Mouse (Mus musculus): ENCODE measurements around the gene Ifnar1. TPM values are rescaled to one million over a fixed set of nuclear protein-coding genes. Genes with fewer than 3 reads are reported as not detected.

Gene Ifnar1
- total RNA-seq, 2 experiments from 2014 or later, result 33.3 to 36.3 TPM

DNA sequence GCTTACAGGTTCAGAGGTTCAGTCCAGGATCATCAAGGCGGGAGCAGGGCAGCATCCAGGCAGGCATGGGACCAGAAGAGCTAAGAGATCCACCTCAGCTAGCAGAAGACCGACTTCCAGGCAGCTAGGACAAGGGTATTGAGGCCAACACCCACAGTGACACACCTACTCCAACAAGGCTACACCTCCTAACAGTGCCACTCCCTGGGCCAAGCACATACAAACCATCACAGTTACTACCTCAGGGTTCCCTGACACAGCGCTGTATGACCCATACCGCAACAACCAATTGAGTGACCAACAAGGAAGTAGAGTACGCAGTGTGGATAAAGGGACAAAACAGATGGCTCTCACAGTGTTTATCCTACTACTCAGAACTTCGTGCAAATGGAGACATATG lies 51.3 kb downstream of the Ifnar1 start:
- ATAC-seq (replicated peaks; ENCODE audit: poor library complexity), result no peak

- ATAC-seq (replicated peaks; ENCODE audit: poor library complexity), result peak; percentile 63
These were observed 52.0 kb downstream of the Ifnar1 start for GRCm38 (mm10) chr16:91537065-91537464.

- ATAC-seq (replicated peaks; ENCODE audit: poor library complexity), result peak; percentile 32
These were observed 53.0 kb downstream of the Ifnar1 start for GRCm38 (mm10) chr16:91538051-91538450.

DNA sequence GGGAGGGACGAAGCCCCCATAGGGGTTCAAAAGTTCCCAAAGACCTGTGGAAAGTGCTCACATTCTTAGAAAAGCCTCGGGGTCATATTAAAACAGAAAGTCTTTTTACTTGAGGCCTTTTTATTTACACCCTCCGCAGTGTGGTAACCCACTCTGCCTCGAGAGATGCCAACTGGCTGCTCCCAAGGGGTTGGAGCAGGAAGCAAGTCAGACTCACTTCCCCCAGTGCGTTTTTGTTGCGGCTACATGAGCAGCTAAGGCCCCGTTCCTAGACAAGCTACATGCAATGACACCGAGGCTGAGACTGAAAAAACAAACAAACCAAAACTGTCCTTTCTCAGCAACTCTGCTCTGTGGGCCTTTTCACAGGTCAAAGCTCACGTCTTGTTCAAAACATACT lies 53.5 kb downstream of the Ifnar1 start:
- ATAC-seq (replicated peaks; ENCODE audit: poor library complexity), result 0 out of 2 replicates have a peak, but pooled peaks have one; percentile 28

DNA sequence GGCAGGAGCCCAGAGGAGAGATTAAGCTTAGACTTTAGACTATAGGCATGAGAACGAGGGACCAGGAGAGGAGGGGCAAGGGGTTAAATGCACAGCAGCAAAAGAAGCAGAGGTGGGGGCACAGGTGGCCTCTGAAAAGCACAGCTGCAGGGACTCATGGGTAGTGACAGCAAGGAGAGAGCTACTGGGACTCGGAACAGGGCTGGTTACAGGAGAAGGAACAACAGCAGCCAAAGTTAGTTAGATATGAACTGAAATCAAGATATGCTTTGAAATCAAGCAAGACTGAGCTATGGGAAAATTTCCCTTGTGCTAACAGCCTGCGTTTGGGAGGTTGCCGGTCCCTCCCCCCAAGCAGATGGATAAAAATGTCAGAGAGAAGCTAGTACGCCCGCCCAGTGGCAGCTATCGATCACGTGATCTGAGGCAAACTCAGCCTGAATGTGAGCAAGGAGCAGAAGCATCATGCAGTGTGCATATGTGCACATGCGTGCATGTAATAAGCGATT lies 56.6 kb downstream of the Ifnar1 start:
- ATAC-seq (replicated peaks; ENCODE audit: poor library complexity), result no peak; the same call in 1 of the 2 replicates

GRCm38 (mm10) chr16:91543619-91544018 lies 58.6 kb downstream of the Ifnar1 start:
- no peak for ATAC-seq (replicated peaks; ENCODE audit: poor library complexity)

- peak; percentile 71 for ATAC-seq (replicated peaks; ENCODE audit: poor library complexity)
These were observed 60.7 kb downstream of the Ifnar1 start for GRCm38 (mm10) chr16:91545597-91546281.

DNA sequence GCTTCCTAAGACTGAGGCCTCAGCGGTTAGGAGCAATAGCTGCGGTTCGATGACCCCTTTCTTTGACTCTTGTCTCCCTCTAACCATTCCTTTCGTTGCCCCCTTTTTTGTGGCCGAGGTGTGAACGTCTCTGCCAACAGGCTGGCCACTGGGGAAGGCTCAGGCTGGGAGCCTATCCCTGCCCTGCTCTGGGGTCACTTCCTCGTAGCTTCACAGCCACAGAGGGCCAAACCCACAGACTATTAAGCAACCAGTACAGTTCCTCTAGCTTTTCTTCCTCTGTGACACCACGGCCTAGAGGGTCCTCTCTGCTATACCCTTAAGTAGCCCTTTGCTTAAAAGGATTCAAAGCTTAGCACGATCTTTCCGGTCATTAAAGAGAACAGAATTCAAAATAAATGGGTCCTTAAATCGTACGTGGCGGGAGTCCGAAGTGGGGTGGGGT lies 61.4 kb downstream of the Ifnar1 start:
- peak; percentile 56 for ATAC-seq (replicated peaks; ENCODE audit: poor library complexity)

GRCm38 (mm10) chr16:91546836-91547741 lies 62.1 kb downstream of the Ifnar1 start, which contains the start of gene Ifngr2:
Gene Ifngr2, plus strand, starts transcription at chr16:91547072.
- peak; percentile 10; the same call in 1 of the 2 replicates for ATAC-seq (replicated peaks; ENCODE audit: poor library complexity)

DNA sequence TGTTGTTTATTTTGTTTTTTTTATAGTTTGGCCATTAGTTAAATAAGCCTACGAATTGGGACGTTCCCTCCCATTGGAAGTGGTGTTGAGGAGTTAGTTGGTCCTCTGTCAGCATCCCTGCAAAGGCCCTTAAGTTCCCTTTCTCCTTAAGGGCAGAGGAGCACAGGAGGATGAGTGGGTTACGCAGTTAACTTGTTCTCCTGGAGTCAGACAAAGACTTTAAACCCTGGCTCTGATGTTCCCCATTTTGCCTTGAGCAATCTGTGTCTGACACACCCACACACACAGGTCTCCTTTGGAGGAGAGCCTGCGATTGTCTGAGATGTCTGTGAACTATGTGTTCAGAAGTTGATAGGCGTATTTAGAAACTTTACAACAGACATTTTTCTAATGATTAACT lies 62.9 kb downstream of the Ifnar1 start:
- peak; percentile 26 for ATAC-seq (replicated peaks; ENCODE audit: poor library complexity)

GRCm38 (mm10) chr16:91548586-91548985 lies 63.5 kb downstream of the Ifnar1 start:
- no peak for ATAC-seq (replicated peaks; ENCODE audit: poor library complexity)

DNA sequence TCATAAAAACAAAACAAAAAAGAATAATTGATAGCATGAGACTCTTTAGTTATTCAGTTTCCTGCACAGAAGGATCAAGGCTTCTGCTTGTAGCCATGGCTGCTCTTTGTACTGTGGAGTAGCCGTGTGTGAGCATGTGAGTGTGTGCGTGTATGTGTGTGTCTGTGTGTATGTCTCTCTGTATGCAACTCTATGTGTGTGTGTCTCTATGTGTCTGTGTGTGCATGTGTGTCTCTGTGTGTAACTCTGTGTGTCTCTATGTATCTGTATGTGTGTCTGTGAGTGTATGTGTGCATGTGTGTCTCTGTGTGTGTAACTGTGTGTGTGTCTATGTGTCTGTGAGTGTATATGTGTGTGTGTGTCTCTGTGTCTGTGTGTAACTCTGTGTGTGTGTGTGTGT lies 64.0 kb downstream of the Ifnar1 start:
- no peak for ATAC-seq (replicated peaks; ENCODE audit: poor library complexity)

GRCm38 (mm10) chr16:91549616-91550015 lies 64.6 kb downstream of the Ifnar1 start:
- no peak for ATAC-seq (replicated peaks; ENCODE audit: poor library complexity)

GRCm38 (mm10) chr16:91551081-91551524 lies 66.1 kb downstream of the Ifnar1 start:
- ATAC-seq (replicated peaks; ENCODE audit: poor library complexity), result peak; percentile 45

- no peak for ATAC-seq (replicated peaks; ENCODE audit: poor library complexity)
These were observed 67.0 kb downstream of the Ifnar1 start for GRCm38 (mm10) chr16:91552072-91552471.

- peak; percentile 59 for ATAC-seq (replicated peaks; ENCODE audit: poor library complexity)
These were observed 68.6 kb downstream of the Ifnar1 start for GRCm38 (mm10) chr16:91553625-91554024.

DNA sequence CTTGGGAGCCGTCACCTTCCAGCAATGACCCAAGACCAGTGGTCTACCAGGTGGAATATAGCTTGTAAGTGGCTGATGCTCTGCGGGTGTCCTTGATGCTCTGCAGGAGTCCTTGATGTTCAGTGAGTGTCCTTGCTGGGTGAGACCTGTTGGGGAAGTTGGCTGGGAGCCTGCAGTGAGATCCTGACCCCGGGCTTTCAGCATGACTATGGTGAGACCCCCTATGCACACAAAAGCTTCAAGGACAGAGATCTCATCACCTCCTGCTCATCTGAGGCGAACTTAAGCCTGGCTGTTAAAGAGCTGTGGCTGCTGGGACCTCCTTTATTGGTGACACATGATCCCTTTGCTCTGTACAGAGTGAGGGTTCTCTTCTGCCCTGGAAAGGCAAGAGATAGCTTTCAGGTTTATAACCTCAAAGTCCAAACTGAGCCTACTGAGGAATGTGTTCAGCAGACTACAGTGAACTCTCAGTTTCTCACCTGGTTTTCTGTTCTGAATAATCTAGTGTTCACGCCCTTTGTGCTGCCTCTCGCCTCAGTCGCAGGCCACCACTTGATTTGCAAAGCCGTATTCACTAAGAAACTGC lies 70.1 kb downstream of the Ifnar1 start:
- no peak for ATAC-seq (replicated peaks; ENCODE audit: poor library complexity)

DNA sequence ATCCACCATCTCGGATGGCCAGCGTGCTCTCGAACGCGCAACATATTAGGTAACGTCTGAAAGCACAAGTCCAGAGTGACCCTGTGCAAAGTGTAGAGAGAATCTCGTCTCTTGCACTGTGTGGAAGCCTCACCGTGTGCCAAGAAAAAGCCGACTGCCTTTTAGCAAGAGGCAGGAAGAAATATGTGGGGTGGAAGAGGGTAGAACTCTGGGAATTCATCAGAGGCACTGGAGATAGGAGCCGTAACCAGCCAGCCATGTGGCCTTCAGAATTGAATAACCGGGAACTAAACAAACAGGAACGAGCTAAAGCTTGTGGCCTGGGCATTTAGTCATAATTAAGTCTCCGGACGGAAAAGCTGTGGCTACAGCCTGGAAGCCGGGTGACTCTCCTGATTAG lies 71.6 kb downstream of the Ifnar1 start:
- no peak for ATAC-seq (replicated peaks; ENCODE audit: poor library complexity)

Data from megakaryocyte progenitor cell, adult 5-6 weeks (primary cell).